Mouse (Mus musculus): ENCODE results near the gene Col19a1.

The Col19a1 gene

GRCm38 (mm10) chr1:24452159-24452558 lies 135.1 kb downstream of the Col19a1 start:
- no peak overlapping the region for H3K4me3 ChIP-seq (replicated peaks; ENCODE audit: low read length)

GRCm38 (mm10) chr1:24437425-24437824 lies 149.8 kb downstream of the Col19a1 start:
- H3K4me1 ChIP-seq (replicated peaks; ENCODE audit: low read depth, low read length) = no peaks in the 10 kb centered on the region
- no peak overlapping the region for H3K4me3 ChIP-seq (replicated peaks; ENCODE audit: low read length)
- TF ChIP-seq CTCF (conservative IDR thresholded peaks at IDR 0.05; ENCODE audit: low read length) (no peak), POU5F1 (IDR thresholded peaks at IDR 0.05; ENCODE audit: borderline replicate concordance, low read length) (no peak), NANOG (IDR thresholded peaks at IDR 0.05; ENCODE audit: borderline replicate concordance, low read length) (no peak)
- H3K9me3 ChIP-seq (ENCODE audit: low read length) = 0 out of 2 replicates have a peak, but pooled peaks cover 4% of the 10 kb centered on the region
- no peaks in the 10 kb centered on the region for H3K36me3 ChIP-seq (ENCODE audit: insufficient read depth, low read length)
- H3K27me3 ChIP-seq (ENCODE audit: insufficient read depth, low read length) = no peaks in the 10 kb centered on the region

More at GRCm38 (mm10) chr1:24452159-24452558, 135.1 kb downstream of the Col19a1 start:
- TF ChIP-seq NANOG (IDR thresholded peaks at IDR 0.05; ENCODE audit: borderline replicate concordance, low read length) = no peak
- TF ChIP-seq POU5F1 (IDR thresholded peaks at IDR 0.05; ENCODE audit: borderline replicate concordance, low read length) = no peak
- no peak for TF ChIP-seq CTCF (conservative IDR thresholded peaks at IDR 0.05; ENCODE audit: low read length)
- no peaks in the 10 kb centered on the region for H3K9me3 ChIP-seq (ENCODE audit: low read length)
- no peaks in the 10 kb centered on the region for H3K4me1 ChIP-seq (replicated peaks; ENCODE audit: low read depth, low read length)
- H3K36me3 ChIP-seq (ENCODE audit: insufficient read depth, low read length) = no peaks in the 10 kb centered on the region
- H3K27me3 ChIP-seq (ENCODE audit: insufficient read depth, low read length) = no peaks in the 10 kb centered on the region

GRCm38 (mm10) chr1:24428306-24428705 lies 159.0 kb downstream of the Col19a1 start:
- no peak for TF ChIP-seq POU5F1 (IDR thresholded peaks at IDR 0.05; ENCODE audit: borderline replicate concordance, low read length)
- TF ChIP-seq NANOG (IDR thresholded peaks at IDR 0.05; ENCODE audit: borderline replicate concordance, low read length) = no peak
- no peak for TF ChIP-seq CTCF (conservative IDR thresholded peaks at IDR 0.05; ENCODE audit: low read length)
- Histone ChIP-seq H3K4me1 (replicated peaks; ENCODE audit: low read depth, low read length) (no peaks in the 10 kb centered on the region), H3K27me3 (ENCODE audit: insufficient read depth, low read length) (no peaks in the 10 kb centered on the region), H3K4me3 (replicated peaks; ENCODE audit: low read length) (no peak overlapping the region), H3K36me3 (ENCODE audit: insufficient read depth, low read length) (no peaks in the 10 kb centered on the region), H3K9me3 (ENCODE audit: low read length) (peaks cover 7% of the 10 kb centered on the region)

- Histone ChIP-seq H3K4me1 (replicated peaks; ENCODE audit: low read depth, low read length) (no peaks in the 10 kb centered on the region), H3K9me3 (ENCODE audit: low read length) (no peaks in the 10 kb centered on the region), H3K27me3 (ENCODE audit: insufficient read depth, low read length) (no peaks in the 10 kb centered on the region), H3K36me3 (ENCODE audit: insufficient read depth, low read length) (no peaks in the 10 kb centered on the region), H3K4me3 (replicated peaks; ENCODE audit: low read length) (no peak overlapping the region)
- TF ChIP-seq POU5F1 (IDR thresholded peaks at IDR 0.05; ENCODE audit: borderline replicate concordance, low read length) = no peak
- no peak for TF ChIP-seq CTCF (conservative IDR thresholded peaks at IDR 0.05; ENCODE audit: low read length)
- no peak for TF ChIP-seq NANOG (IDR thresholded peaks at IDR 0.05; ENCODE audit: borderline replicate concordance, low read length)
Observed at GRCm38 (mm10) chr1:24378125-24378821, 209.0 kb downstream of the Col19a1 start.

- no peaks in the 10 kb centered on the region for H3K9me3 ChIP-seq (ENCODE audit: low read length)
- peaks cover 6% of the 10 kb centered on the region for H3K4me1 ChIP-seq (replicated peaks; ENCODE audit: low read depth, low read length)
- no peak overlapping the region for H3K4me3 ChIP-seq (replicated peaks; ENCODE audit: low read length)
- no peaks in the 10 kb centered on the region for H3K36me3 ChIP-seq (ENCODE audit: insufficient read depth, low read length)
- H3K27me3 ChIP-seq (ENCODE audit: insufficient read depth, low read length) = no peaks in the 10 kb centered on the region
- TF ChIP-seq POU5F1 (IDR thresholded peaks at IDR 0.05; ENCODE audit: borderline replicate concordance, low read length) = no peak
- no peak for TF ChIP-seq NANOG (IDR thresholded peaks at IDR 0.05; ENCODE audit: borderline replicate concordance, low read length)
- peak; percentile 56 for TF ChIP-seq CTCF (conservative IDR thresholded peaks at IDR 0.05; ENCODE audit: low read length)
Observed at GRCm38 (mm10) chr1:24374902-24375301, 212.4 kb downstream of the Col19a1 start.

GRCm38 (mm10) chr1:24373671-24374070 lies 213.6 kb downstream of the Col19a1 start:
- H3K4me3 ChIP-seq (replicated peaks; ENCODE audit: low read length) = no peak overlapping the region

GRCm38 (mm10) chr1:24372471-24373258 lies 214.6 kb downstream of the Col19a1 start:
- Histone ChIP-seq H3K4me1 (replicated peaks; ENCODE audit: low read depth, low read length) (peaks cover 6% of the 10 kb centered on the region), H3K36me3 (ENCODE audit: insufficient read depth, low read length) (no peaks in the 10 kb centered on the region), H3K4me3 (replicated peaks; ENCODE audit: low read length) (no peak overlapping the region), H3K27me3 (ENCODE audit: insufficient read depth, low read length) (no peaks in the 10 kb centered on the region), H3K9me3 (ENCODE audit: low read length) (no peaks in the 10 kb centered on the region)
- no peak for TF ChIP-seq NANOG (IDR thresholded peaks at IDR 0.05; ENCODE audit: borderline replicate concordance, low read length)
- TF ChIP-seq CTCF (conservative IDR thresholded peaks at IDR 0.05; ENCODE audit: low read length) = no peak
- no peak for TF ChIP-seq POU5F1 (IDR thresholded peaks at IDR 0.05; ENCODE audit: borderline replicate concordance, low read length)

More at GRCm38 (mm10) chr1:24373671-24374070, 213.6 kb downstream of the Col19a1 start:
- Histone ChIP-seq H3K4me1 (replicated peaks; ENCODE audit: low read depth, low read length) (peaks cover 6% of the 10 kb centered on the region), H3K27me3 (ENCODE audit: insufficient read depth, low read length) (no peaks in the 10 kb centered on the region), H3K9me3 (ENCODE audit: low read length) (no peaks in the 10 kb centered on the region), H3K36me3 (ENCODE audit: insufficient read depth, low read length) (no peaks in the 10 kb centered on the region)
- TF ChIP-seq CTCF (conservative IDR thresholded peaks at IDR 0.05; ENCODE audit: low read length) (no peak), POU5F1 (IDR thresholded peaks at IDR 0.05; ENCODE audit: borderline replicate concordance, low read length) (no peak), NANOG (IDR thresholded peaks at IDR 0.05; ENCODE audit: borderline replicate concordance, low read length) (no peak)

Measured in E14TG2a.4 (cell line).